Mouse (Mus musculus): ENCODE data around the gene Nr2f1. TPM values are rescaled to one million over a fixed set of nuclear protein-coding genes. Genes with fewer than 3 reads are reported as not detected.
A peak's percentile ranks its signal among the peaks of the same experiment; 100 is the strongest.

Nr2f1 gene
- polyA plus RNA-seq, 1 experiment from 2014 or later: 9.8 TPM

- H3K9ac ChIP-seq (ENCODE audit: low read depth, low read length): peak overlapping the region; percentile 61
- no peaks in the 10 kb centered on the region for H3K9me3 ChIP-seq (replicated peaks; ENCODE audit: low read length)
- H3K27ac ChIP-seq: no peak overlapping the region
- TF ChIP-seq CTCF (IDR thresholded peaks at IDR 0.05; ENCODE audit: low read depth): no peak
- ATAC-seq (replicated peaks; ENCODE audit: low FRiP score, low read depth): no peak
- peaks cover 9% of the 10 kb centered on the region; the same call in 1 of the 2 replicates for H3K4me1 ChIP-seq (replicated peaks; ENCODE audit: insufficient read depth, low read length)
- peak overlapping the region; percentile 50 for H3K4me3 ChIP-seq (replicated peaks; ENCODE audit: low read depth, low read length)
- H3K27me3 ChIP-seq (ENCODE audit: insufficient read depth, low read length): no peaks in the 10 kb centered on the region
- WGBS: 31% methylated on average over 26 of the region's 26 CpGs
- H3K4me2 ChIP-seq (ENCODE audit: low read length): peak overlapping the region; percentile 85
- DNase-seq (ENCODE audit: low spot score): no peak
- H3K36me3 ChIP-seq (ENCODE audit: insufficient read depth, low read length): no peaks in the 10 kb centered on the region
Measured at GRCm38 (mm10) chr13:78194135-78194849, 5.3 kb downstream of the Nr2f1 start.

- H3K36me3 ChIP-seq (ENCODE audit: insufficient read depth, low read length): no peaks in the 10 kb centered on the region
- H3K9me3 ChIP-seq (replicated peaks; ENCODE audit: low read length): no peaks in the 10 kb centered on the region
- peaks cover 9% of the 10 kb centered on the region; the same call in 1 of the 2 replicates for H3K4me1 ChIP-seq (replicated peaks; ENCODE audit: insufficient read depth, low read length)
- H3K4me3 ChIP-seq (replicated peaks; ENCODE audit: low read depth, low read length): no peak overlapping the region
- no peaks in the 10 kb centered on the region for H3K27me3 ChIP-seq (ENCODE audit: insufficient read depth, low read length)
- H3K27ac ChIP-seq: no peak overlapping the region
- no peak for TF ChIP-seq CTCF (IDR thresholded peaks at IDR 0.05; ENCODE audit: low read depth)
- ATAC-seq (replicated peaks; ENCODE audit: low FRiP score, low read depth): no peak
- no peak overlapping the region for H3K9ac ChIP-seq (ENCODE audit: low read depth, low read length)
- no peak for DNase-seq (ENCODE audit: low spot score)
- 48% methylated on average over 4 of the region's 4 CpGs for WGBS
- peak overlapping the region; percentile 6; the same call in 1 of the 2 replicates for H3K4me2 ChIP-seq (ENCODE audit: low read length)
Measured at GRCm38 (mm10) chr13:78193211-78193610, 6.3 kb downstream of the Nr2f1 start.

- Histone ChIP-seq H3K4me1 (replicated peaks; ENCODE audit: insufficient read depth, low read length) (no peaks in the 10 kb centered on the region; the same call in 1 of the 2 replicates), H3K4me2 (ENCODE audit: low read length) (no peak overlapping the region), H3K9ac (ENCODE audit: low read depth, low read length) (no peak overlapping the region), H3K9me3 (replicated peaks; ENCODE audit: low read length) (no peaks in the 10 kb centered on the region), H3K4me3 (replicated peaks; ENCODE audit: low read depth, low read length) (no peak overlapping the region), H3K27ac (no peak overlapping the region), H3K36me3 (ENCODE audit: insufficient read depth, low read length) (no peaks in the 10 kb centered on the region), H3K27me3 (ENCODE audit: insufficient read depth, low read length) (peaks cover 12% of the 10 kb centered on the region; the same call in 1 of the 2 replicates)
- ATAC-seq (replicated peaks; ENCODE audit: low FRiP score, low read depth) (no peak), DNase-seq (ENCODE audit: low spot score) (no peak)
- WGBS: 59% methylated on average over 10 of the region's 10 CpGs
- no peak for TF ChIP-seq CTCF (IDR thresholded peaks at IDR 0.05; ENCODE audit: low read depth)
Measured at GRCm38 (mm10) chr13:78189586-78189985, 10.0 kb downstream of the Nr2f1 start.

GRCm38 (mm10) chr13:78187833-78188232 is 11.7 kb downstream of the Nr2f1 start:
- Histone ChIP-seq H3K9me3 (replicated peaks; ENCODE audit: low read length) (no peaks in the 10 kb centered on the region), H3K27ac (no peak overlapping the region), H3K9ac (ENCODE audit: low read depth, low read length) (no peak overlapping the region), H3K36me3 (ENCODE audit: insufficient read depth, low read length) (no peaks in the 10 kb centered on the region), H3K4me2 (ENCODE audit: low read length) (no peak overlapping the region), H3K27me3 (ENCODE audit: insufficient read depth, low read length) (peaks cover 12% of the 10 kb centered on the region; the same call in 1 of the 2 replicates), H3K4me3 (replicated peaks; ENCODE audit: low read depth, low read length) (no peak overlapping the region), H3K4me1 (replicated peaks; ENCODE audit: insufficient read depth, low read length) (no peaks in the 10 kb centered on the region)
- DNase-seq (ENCODE audit: low spot score): no peak
- 78% methylated on average over 5 of the region's 5 CpGs for WGBS
- no peak for ATAC-seq (replicated peaks; ENCODE audit: low FRiP score, low read depth)
- no peak for TF ChIP-seq CTCF (IDR thresholded peaks at IDR 0.05; ENCODE audit: low read depth)

- Histone ChIP-seq H3K36me3 (ENCODE audit: insufficient read depth, low read length) (no peaks in the 10 kb centered on the region), H3K27me3 (ENCODE audit: insufficient read depth, low read length) (peaks cover 18% of the 10 kb centered on the region), H3K4me2 (ENCODE audit: low read length) (no peak overlapping the region), H3K27ac (no peak overlapping the region), H3K9me3 (replicated peaks; ENCODE audit: low read length) (no peaks in the 10 kb centered on the region), H3K9ac (ENCODE audit: low read depth, low read length) (no peak overlapping the region), H3K4me3 (replicated peaks; ENCODE audit: low read depth, low read length) (no peak overlapping the region), H3K4me1 (replicated peaks; ENCODE audit: insufficient read depth, low read length) (peaks cover 4% of the 10 kb centered on the region; the same call in 1 of the 2 replicates)
- ATAC-seq (replicated peaks; ENCODE audit: low FRiP score, low read depth) (no peak), DNase-seq (ENCODE audit: low spot score) (no peak)
- 43% methylated on average over 12 of the region's 12 CpGs for WGBS
- peak; percentile 58 for TF ChIP-seq CTCF (IDR thresholded peaks at IDR 0.05; ENCODE audit: low read depth)
Measured at GRCm38 (mm10) chr13:78186340-78186946, 13.1 kb downstream of the Nr2f1 start.

GRCm38 (mm10) chr13:78184786-78185466 is 14.6 kb downstream of the Nr2f1 start:
- DNase-seq (ENCODE audit: low spot score) (no peak), ATAC-seq (replicated peaks; ENCODE audit: low FRiP score, low read depth) (no peak)
- 30% methylated on average over 14 of the region's 14 CpGs for WGBS
- no peaks in the 10 kb centered on the region for H3K9me3 ChIP-seq (replicated peaks; ENCODE audit: low read length)
- TF ChIP-seq CTCF (IDR thresholded peaks at IDR 0.05; ENCODE audit: low read depth): no peak
- no peaks in the 10 kb centered on the region for H3K36me3 ChIP-seq (ENCODE audit: insufficient read depth, low read length)
- H3K27ac ChIP-seq: no peak overlapping the region
- peaks cover 10% of the 10 kb centered on the region; the same call in 1 of the 2 replicates for H3K4me1 ChIP-seq (replicated peaks; ENCODE audit: insufficient read depth, low read length)
- peaks cover 32% of the 10 kb centered on the region for H3K27me3 ChIP-seq (ENCODE audit: insufficient read depth, low read length)
- no peak overlapping the region for H3K4me2 ChIP-seq (ENCODE audit: low read length)
- H3K4me3 ChIP-seq (replicated peaks; ENCODE audit: low read depth, low read length): no peak overlapping the region
- H3K9ac ChIP-seq (ENCODE audit: low read depth, low read length): no peak overlapping the region
